Mouse (Mus musculus) heart, embryonic 14.5 days (tissue): ENCODE data around the gene Paxbp1. TPM values are rescaled to one million over a fixed set of nuclear protein-coding genes. Genes with fewer than 3 reads are reported as not detected.

Source experiments
- ATAC-seq: fragments of 200-750 bp; cut with Nextera tagmentation; 2 replicates; pipeline ENCODE4 v1.8.0; 2017; ENCODE audit warnings: low read depth, moderate TSS enrichment; ENCODE audit not compliant: insufficient number of reproducible peaks, insufficient read depth, low FRiP score
- H3K27ac ChIP-seq, 2 experiments: fragments of 200-500 bp in 1 of 2; fragments of 300-500 bp in 1 of 2; sonication (generic) in 1 of 2; replicated peaks in 1 of 2; 2 replicates each; pipeline ENCODE4 v1.5.1; 2012 to 2014; ENCODE audit warnings: low read depth in 2 of 2, low read length in 2 of 2, control low read depth in 1 of 2, mild to moderate bottlenecking in 1 of 2, mixed read lengths in 1 of 2; ENCODE audit not compliant: control insufficient read depth in 1 of 2, insufficient read depth in 1 of 2
- H3K27me3 ChIP-seq: fragments of 300-500 bp; sonication (generic); 2 replicates; pipeline ENCODE4 v1.6.1; 2014; ENCODE audit warnings: mild to moderate bottlenecking, low read length, control low read depth; ENCODE audit not compliant: control insufficient read depth, insufficient read depth
- H3K36me3 ChIP-seq: fragments of 300-500 bp; sonication (generic); 2 replicates; pipeline ENCODE4 v1.6.1; 2014; ENCODE audit warnings: mild to moderate bottlenecking, control low read depth, low read length, mixed read lengths; ENCODE audit not compliant: control insufficient read depth, insufficient read depth
- H3K4me1 ChIP-seq, 2 experiments: fragments of 200-500 bp in 1 of 2; fragments of 300-500 bp in 1 of 2; sonication (generic) in 1 of 2; 2 replicates each; pipeline ENCODE4 v1.6.1; 2012 to 2014; ENCODE audit warnings: low read length in 2 of 2, control low read depth in 1 of 2, mixed read lengths in 1 of 2; ENCODE audit not compliant: control insufficient read depth in 2 of 2, insufficient read depth in 2 of 2
- H3K4me2 ChIP-seq: fragments of 300-500 bp; sonication (generic); 2 replicates; pipeline ENCODE4 v1.6.1; 2014; ENCODE audit warnings: mild to moderate bottlenecking, low read length
- H3K4me3 ChIP-seq, 2 experiments: fragments of 200-500 bp in 1 of 2; fragments of 300-500 bp in 1 of 2; sonication (generic) in 1 of 2; 2 replicates each; pipeline ENCODE4 v1.5.1; 2012 to 2014; ENCODE audit warnings: low read length in 2 of 2, mild to moderate bottlenecking in 2 of 2, control low read depth in 1 of 2, low read depth in 1 of 2, moderate library complexity in 1 of 2; ENCODE audit not compliant: control insufficient read depth in 1 of 2, insufficient read depth in 1 of 2
- H3K9ac ChIP-seq: fragments of 300-500 bp; sonication (generic); 2 replicates; pipeline ENCODE4 v1.6.1; 2014; ENCODE audit warnings: mild to moderate bottlenecking, low read length
- H3K9me3 ChIP-seq: fragments of 300-500 bp; sonication (generic); 2 replicates; pipeline ENCODE4 v1.6.1; 2016; ENCODE audit warnings: low read length, control low read depth; ENCODE audit not compliant: control insufficient read depth
- WGBS: fragments of 180-500 bp; shearing (Covaris S2); extraction: QIAGEN DNeasy Blood & Tissue Kit; methylation state at CpG from one replicate; pipeline ENCODE4 v1.1.7; 2014; 5-methylcytosine and 5-hydroxymethylcytosine counted together
- polyA plus RNA-seq: library from polyadenylated mRNA; unstranded; fragments of >200 nt; fragmentation: Nextera tagmentation; extraction: Ambion mirVana; gene quantifications from 2 replicates; pipeline ENCODE4 v1.2.1, GENCODE M21; 2014

Paxbp1 gene
- polyA plus RNA-seq, 1 experiment from 2014 or later, result 45.1 TPM

- no peak overlapping the region for H3K4me2 ChIP-seq
- peaks cover 6% of the 10 kb centered on the region; the same call in 1 of the 2 replicates for H3K27me3 ChIP-seq
- no peak overlapping the region for H3K4me3 ChIP-seq
- H3K9me3 ChIP-seq, result no peaks in the 10 kb centered on the region
- H3K27ac ChIP-seq, result no peak overlapping the region
- no peaks in the 10 kb centered on the region for H3K36me3 ChIP-seq
- 61% methylated on average over 10 of the region's 10 CpGs for WGBS
- H3K9ac ChIP-seq, result no peak overlapping the region
- ATAC-seq, result no peak
- no peaks in the 10 kb centered on the region; a peak in 1 of 4 replicates for H3K4me1 ChIP-seq
Observed at GRCm38 (mm10) chr16:91063786-91064185, 19.4 kb upstream of the Paxbp1 start.

GRCm38 (mm10) chr16:91061531-91062318 is 17.4 kb upstream of the Paxbp1 start:
- Histone ChIP-seq H3K27me3 (peaks cover 3% of the 10 kb centered on the region; the same call in 1 of the 2 replicates), H3K4me3 (no peak overlapping the region), H3K4me2 (no peak overlapping the region), H3K9ac (no peak overlapping the region), H3K36me3 (no peaks in the 10 kb centered on the region), H3K9me3 (no peaks in the 10 kb centered on the region), H3K27ac (no peak overlapping the region), H3K4me1 (no peaks in the 10 kb centered on the region)
- 71% methylated on average over 13 of the region's 13 CpGs for WGBS
- ATAC-seq, result no peak

- Histone ChIP-seq H3K27me3 (0 out of 2 replicates have a peak, but pooled peaks cover 3% of the 10 kb centered on the region), H3K9ac (no peak overlapping the region), H3K9me3 (no peaks in the 10 kb centered on the region), H3K4me1 (no peaks in the 10 kb centered on the region), H3K4me2 (no peak overlapping the region), H3K36me3 (no peaks in the 10 kb centered on the region), H3K27ac (no peak overlapping the region), H3K4me3 (no peak overlapping the region)
- WGBS, result 30% methylated on average over 6 of the region's 6 CpGs
- ATAC-seq, result no peak
Observed at GRCm38 (mm10) chr16:91057741-91058140, 13.4 kb upstream of the Paxbp1 start.

GRCm38 (mm10) chr16:91057261-91057660 is 12.9 kb upstream of the Paxbp1 start:
- Histone ChIP-seq H3K9ac (no peak overlapping the region), H3K9me3 (no peaks in the 10 kb centered on the region), H3K36me3 (no peaks in the 10 kb centered on the region), H3K4me2 (no peak overlapping the region), H3K4me1 (no peaks in the 10 kb centered on the region), H3K27me3 (0 out of 2 replicates have a peak, but pooled peaks cover 3% of the 10 kb centered on the region), H3K27ac (no peak overlapping the region), H3K4me3 (no peak overlapping the region)
- 46% methylated on average over 4 of the region's 4 CpGs for WGBS
- ATAC-seq, result no peak

- H3K9me3 ChIP-seq, result no peaks in the 10 kb centered on the region
- H3K27me3 ChIP-seq, result 0 out of 2 replicates have a peak, but pooled peaks cover under 1% of the 10 kb centered on the region
- no peak for ATAC-seq
- no peak overlapping the region for H3K4me3 ChIP-seq
- no peak overlapping the region for H3K9ac ChIP-seq
- H3K36me3 ChIP-seq, result no peaks in the 10 kb centered on the region
- H3K4me2 ChIP-seq, result peak overlapping the region; percentile 20; the same call in 1 of the 2 replicates
- no peaks in the 10 kb centered on the region for H3K4me1 ChIP-seq
- H3K27ac ChIP-seq, result no peak overlapping the region
- WGBS, result 47% methylated on average over 16 of the region's 16 CpGs
Observed at GRCm38 (mm10) chr16:91056043-91056821, 11.9 kb upstream of the Paxbp1 start.

- WGBS, result 79% methylated on average over 5 of the region's 5 CpGs
- no peak for ATAC-seq
- H3K27ac ChIP-seq, result no peak overlapping the region
Observed at GRCm38 (mm10) chr16:91055150-91055549, 10.8 kb upstream of the Paxbp1 start.

GRCm38 (mm10) chr16:91053599-91053998 is 9.3 kb upstream of the Paxbp1 start:
- no peak overlapping the region for H3K4me2 ChIP-seq
- H3K27me3 ChIP-seq, result no peaks in the 10 kb centered on the region
- no peak for ATAC-seq
- H3K27ac ChIP-seq, result no peak overlapping the region
- no peak overlapping the region for H3K9ac ChIP-seq
- H3K4me3 ChIP-seq, result no peak overlapping the region
- H3K4me1 ChIP-seq, result no peaks in the 10 kb centered on the region
- no peaks in the 10 kb centered on the region for H3K36me3 ChIP-seq
- 58% methylated on average over 8 of the region's 8 CpGs for whole genome bisulfite sequencing
- no peaks in the 10 kb centered on the region for H3K9me3 ChIP-seq

More at GRCm38 (mm10) chr16:91055150-91055549, 10.8 kb upstream of the Paxbp1 start:
- no peak overlapping the region for H3K9ac ChIP-seq
- H3K4me3 ChIP-seq, result no peak overlapping the region
- no peaks in the 10 kb centered on the region for H3K36me3 ChIP-seq
- H3K27me3 ChIP-seq, result no peaks in the 10 kb centered on the region
- H3K4me1 ChIP-seq, result no peaks in the 10 kb centered on the region
- no peaks in the 10 kb centered on the region for H3K9me3 ChIP-seq
- no peak overlapping the region for H3K4me2 ChIP-seq
